Mouse (Mus musculus): Measurements from ENCODE around the gene Tekt3.

Gene Tekt3

DNA sequence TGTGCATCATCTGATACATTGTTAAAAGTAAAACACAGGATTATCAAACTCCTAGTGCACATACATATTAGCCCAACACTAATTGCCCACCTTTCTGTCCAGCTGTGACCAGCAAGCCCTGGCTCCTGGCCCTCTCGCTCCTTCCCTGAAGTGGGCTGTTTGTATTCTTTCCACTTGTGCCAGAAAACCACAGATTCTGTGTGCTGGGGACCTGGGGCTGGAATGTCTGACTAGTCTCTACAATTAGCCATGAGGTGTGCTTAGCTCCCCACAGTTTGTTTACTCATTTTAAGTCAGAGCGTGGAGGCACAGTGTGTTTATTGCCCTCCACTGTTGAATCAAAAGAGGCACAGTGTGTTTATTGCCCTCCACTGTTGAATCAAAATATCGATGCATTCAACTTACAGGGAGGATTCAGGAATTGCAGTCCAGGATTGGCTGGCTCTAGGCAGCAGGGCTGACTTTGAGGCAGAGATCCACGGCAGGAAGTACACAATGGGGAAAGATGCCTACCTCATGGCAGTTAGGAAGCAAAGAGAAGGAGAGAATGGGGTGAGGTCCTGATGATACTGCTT lies 61.4 kb downstream of the Tekt3 start:
- no peak for DNase-seq (ENCODE audit: inconsistent age in 2 of 2, low spot score in 1 of 2)

DNA sequence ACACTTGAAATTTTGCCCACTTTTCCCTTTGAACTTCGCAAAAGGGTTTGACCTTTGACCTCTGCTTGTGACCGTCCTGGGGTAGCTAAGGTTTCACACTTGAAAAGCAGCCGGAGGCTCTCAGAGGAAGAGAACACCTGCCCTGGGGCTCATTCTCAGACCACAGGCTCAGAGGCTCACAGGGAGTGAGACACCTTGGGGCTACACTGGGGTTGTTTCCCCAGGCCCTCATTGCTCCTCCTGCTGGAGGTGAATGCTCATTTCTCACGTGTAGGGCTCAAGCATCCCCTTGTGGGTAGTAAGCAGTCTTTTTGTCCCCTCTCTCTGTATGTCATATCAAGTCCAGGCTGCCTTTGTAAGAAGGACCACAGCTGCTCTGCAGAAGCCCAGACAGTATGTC lies 62.9 kb downstream of the Tekt3 start:
- DNase-seq (ENCODE audit: inconsistent age in 2 of 2, low spot score in 1 of 2), result no peak

DNA sequence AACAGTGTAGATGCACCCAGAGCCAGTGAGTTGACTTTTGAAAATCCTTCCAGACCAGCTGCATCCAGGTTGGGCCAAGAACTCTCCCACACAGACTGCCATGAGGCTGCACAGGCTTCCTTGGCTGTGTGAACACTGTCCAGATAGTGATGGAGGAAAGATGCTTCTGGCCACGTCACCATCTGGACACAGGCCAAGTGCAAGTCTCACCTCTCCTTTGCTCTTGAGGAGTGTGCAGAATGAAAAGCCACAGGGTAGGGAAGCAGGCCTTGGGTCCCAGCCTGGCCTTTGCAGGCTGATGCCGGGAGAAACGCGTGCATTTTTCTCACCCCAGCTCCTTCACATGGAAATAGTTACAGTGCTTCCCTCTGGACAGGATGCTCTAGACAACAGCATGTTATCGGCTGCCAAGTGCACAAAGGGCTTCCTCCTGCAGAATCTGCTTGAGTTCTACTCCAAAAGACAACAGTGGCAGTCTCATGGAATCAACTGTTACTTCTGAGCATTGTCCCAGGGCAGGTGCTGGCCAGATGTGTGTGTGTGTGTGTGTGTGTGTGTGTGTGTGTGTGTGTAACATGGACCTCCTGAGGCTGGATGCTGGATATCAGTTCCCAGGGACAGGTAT lies 64.5 kb downstream of the Tekt3 start:
- peak in 1 of 2 experiments; percentile 42 for DNase-seq (ENCODE audit: inconsistent age in 2 of 2, low spot score in 1 of 2)

DNA sequence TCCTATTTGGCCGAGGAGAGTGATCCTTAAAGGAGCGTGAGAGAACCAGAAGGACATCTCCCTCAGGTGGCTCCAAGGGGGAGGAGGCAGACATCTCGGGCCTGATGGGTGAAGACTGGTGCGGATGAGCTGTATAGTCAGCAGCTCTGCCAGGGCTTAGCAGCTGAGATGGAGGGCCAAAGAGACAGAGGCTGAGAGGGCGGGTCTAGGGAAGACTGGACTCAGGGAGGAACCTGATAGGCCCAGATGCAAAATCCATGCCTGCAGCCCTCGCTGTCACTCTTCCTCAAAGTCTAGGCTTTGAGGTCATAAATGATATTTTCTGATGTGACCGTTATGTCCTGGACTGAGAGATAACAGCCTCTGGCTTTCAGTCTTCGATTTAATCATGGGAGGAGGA lies 65.5 kb downstream of the Tekt3 start:
- DNase-seq (ENCODE audit: inconsistent age in 2 of 2, low spot score in 1 of 2), result no peak

DNA sequence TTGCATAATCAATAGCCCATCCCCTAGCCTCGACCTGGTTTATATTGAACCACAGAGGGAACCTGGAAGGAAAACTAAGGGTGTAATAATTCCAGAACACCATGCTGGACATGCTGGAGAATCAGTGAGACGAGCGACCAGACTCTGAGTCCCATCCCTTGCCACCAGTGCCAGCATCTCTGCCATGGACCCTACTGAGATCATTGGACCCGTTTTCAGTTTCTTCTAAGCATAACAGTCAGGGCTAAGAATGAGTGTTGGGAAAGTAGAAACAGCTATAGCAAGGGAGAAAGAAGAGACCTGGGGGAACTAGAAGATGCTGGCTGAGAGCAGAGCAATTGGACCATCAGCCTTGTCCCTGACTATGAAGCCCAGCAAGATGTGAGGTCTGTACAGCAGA lies 66.1 kb downstream of the Tekt3 start:
- DNase-seq (ENCODE audit: inconsistent age in 2 of 2, low spot score in 1 of 2), result no peak

DNA sequence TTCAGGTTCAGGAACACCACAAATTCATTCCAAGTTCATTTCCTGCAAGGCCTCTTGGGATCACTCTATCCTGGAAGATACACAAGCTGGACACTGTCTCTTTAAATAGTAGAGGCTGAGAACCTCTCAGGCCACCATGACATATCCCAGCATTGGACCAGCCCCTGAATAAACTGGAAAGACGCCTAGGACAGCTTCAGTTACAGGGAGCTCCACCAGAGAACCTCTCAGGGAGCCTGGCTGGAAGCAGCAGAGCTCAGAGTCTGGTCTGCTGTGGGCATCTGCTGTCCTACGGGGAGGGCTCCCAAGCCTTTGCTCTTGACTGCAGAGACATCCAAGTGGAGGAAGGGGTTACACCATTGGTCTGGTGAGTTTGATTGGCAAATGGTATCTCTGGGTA lies 67.3 kb downstream of the Tekt3 start, which contains the start of gene Pmp22:
TSS of gene Pmp22 (plus strand) at position 199 of the 400 bp plus-strand sequence.
- peak in 1 of 2 experiments; percentile 38 for DNase-seq (ENCODE audit: inconsistent age in 2 of 2, low spot score in 1 of 2)

DNA sequence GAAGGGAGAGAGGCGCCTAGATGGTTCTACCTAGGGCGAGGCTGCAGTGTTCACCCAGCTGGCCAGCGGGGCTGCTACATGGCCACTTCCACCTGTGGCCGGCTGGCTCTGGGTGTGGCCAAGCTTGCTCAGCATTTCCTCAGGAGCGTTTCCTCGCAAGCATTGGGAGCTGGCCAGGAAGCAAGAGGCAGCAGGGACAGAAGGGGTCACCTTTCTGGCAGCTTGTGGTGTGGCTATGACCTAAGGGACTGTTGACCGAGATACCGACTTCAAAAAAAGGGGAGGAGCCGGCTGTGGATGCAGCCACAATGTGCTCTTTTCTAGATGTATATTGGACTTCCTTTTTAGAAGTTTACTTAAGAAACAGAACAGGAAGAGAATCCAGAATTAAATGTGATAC lies 67.9 kb downstream of the Tekt3 start:
- peak in 1 of 2 experiments; percentile 60 for DNase-seq (ENCODE audit: inconsistent age in 2 of 2, low spot score in 1 of 2)

DNA sequence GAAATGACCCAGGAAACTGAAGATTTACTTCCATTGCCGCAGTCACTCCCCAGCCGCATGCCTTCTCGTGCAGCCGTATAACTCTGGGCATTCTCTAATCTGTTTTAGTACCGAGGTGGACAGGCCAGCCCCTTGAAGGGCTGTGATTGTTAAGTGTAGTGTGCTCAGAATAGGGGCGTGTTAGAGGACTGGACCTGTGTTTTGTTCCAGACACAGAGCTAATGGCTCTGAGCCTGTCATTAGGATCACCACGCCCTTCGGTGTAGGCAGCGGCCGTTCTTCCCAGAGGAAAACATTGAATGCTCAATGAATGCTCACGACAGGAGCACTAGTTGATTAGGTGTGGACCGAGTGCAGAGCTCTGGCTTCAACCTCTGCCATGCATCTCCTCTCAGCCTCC lies 68.4 kb downstream of the Tekt3 start:
- DNase-seq (ENCODE audit: inconsistent age in 2 of 2, low spot score in 1 of 2), result no peak

DNA sequence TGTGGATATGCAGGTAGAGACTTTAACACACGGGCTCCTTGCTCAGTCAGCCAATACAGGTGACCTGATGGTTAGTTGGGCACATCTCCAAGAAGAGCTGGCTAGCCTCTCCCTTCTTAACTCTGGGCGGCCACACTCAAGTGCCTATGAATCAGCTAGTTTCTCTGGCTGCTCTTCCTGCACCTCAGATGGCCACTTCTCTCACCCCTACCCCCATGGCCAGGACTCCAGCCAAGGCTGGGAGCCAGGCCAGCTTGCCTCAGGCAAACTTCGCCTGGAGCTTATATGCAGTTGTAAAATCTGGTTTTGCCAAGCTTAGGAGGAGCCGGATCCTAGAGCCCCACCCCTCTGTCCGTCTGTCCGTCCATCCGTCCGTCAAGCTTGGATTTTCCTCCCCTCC lies 69.0 kb downstream of the Tekt3 start:
- DNase-seq (ENCODE audit: inconsistent age in 2 of 2, low spot score in 1 of 2), result peak; percentile 72 to 91

DNA sequence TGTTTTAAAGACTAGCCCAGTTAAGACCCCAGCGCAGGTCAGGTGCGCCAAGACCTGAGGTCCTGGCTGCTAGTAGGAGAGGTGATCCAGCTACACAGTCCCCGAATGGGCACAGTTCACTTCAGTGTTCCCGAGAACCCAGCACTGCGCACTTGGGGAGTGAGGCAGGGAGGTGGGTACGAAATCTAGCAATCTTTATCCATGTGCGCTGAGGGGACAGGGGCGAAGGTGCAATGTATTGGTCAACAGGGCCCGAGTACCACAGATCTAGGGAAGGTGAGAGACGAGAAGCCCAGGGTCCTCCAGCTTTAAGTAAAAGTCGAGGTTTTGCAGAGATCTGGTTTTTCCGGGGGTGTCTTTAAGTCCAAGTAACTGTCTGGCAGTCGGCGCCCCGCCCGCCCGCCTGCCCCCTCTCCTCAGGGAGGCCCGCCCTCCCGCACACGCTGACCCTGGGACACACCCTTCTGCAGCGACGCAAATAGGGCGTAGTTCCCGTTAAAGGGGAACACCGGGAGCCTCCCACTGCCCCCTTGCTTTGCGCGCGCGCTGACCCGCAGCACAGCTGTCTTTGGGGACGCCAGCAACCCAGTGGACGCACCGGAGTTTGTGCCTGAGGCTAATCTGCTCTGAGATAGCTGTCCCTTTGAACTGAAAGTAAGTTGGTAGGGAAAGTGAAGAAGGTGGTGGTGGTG lies 69.7 kb downstream of the Tekt3 start:
- DNase-seq (ENCODE audit: inconsistent age in 2 of 2, low spot score in 1 of 2), result peak; percentile 83 to 92

DNA sequence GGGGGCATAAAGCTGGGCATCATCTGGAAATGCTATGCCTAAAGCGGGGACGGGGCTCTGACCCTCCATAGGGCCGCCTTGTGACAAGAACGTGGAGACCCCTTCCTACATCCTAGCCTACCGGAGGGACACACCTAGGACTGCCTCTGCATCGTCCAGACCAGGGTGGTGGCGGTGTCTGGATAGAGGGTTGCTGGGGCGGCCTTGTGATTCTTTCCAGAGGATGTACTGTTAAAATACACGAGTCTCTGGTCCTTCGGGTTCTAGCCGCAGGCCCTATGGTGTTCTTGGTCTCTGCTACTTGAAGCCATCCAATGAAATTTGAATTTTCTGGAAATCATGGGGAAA lies 70.2 kb downstream of the Tekt3 start:
- no peak for DNase-seq (ENCODE audit: inconsistent age in 2 of 2, low spot score in 1 of 2)

DNA sequence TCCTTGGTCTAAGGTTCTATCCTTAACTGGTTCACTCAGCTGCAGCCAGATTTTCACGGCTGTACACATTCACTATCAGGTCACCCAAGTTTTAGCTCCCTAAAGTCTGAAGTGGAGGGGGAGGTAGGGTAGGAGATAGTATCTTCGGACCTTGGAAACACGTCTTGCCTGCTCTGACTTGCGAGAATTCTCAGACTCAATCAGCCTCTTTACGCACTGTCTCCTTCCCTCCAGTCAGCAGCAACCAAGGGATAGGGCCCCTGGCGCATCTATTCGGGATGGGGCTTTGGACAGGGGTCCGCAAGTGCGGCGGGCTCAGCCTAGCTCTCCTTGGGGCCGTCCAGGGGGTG lies 70.7 kb downstream of the Tekt3 start:
- no peak for DNase-seq (ENCODE audit: inconsistent age in 2 of 2, low spot score in 1 of 2)

DNA sequence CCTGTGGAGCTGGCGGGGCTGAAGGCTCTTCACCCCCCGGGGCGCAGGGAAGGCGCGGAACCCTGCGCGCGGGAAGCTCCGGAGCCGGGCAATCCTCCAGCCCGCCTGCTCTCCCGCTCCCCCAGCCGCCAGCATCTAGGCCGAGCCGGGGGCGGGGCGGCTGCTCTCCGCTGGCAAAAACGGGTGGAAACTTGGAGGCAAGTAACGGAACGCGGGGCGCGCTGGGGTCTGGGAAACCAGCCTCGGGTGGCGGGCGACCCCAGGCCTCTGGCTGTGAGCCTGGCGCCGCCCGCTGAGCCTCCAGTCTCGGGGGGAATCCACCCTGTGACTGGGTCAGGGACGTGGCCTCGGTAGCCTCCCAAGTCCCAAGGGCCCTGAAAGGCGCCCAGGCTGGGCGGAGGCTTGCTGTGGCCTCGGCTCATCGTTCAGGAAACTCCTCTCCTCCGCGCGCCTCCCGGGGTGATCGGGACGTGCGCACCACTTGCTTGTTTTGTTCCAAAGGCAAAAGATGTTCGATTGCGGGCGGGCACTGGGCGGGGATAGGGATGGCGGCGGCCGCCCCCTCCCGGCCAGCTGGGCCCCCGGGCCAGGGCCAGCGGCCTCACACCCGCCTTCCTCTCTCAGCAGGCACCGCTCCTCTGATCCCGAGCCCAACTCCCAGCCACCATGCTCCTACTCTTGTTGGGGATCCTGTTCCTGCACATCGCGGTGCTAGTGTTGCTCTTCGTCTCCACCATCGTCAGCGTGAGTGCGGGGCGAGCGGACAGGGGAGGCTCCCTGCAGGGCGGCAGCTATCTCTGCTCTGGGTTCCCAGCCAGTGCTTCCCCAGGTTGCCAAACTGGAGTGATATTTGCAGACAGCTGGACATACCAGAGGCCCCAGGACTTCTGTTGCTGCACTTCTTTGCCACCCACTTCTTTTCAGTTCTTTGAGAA lies 71.3 kb downstream of the Tekt3 start:
- DNase-seq (ENCODE audit: inconsistent age in 2 of 2, low spot score in 1 of 2), result peak; percentile 89 to 97

DNA sequence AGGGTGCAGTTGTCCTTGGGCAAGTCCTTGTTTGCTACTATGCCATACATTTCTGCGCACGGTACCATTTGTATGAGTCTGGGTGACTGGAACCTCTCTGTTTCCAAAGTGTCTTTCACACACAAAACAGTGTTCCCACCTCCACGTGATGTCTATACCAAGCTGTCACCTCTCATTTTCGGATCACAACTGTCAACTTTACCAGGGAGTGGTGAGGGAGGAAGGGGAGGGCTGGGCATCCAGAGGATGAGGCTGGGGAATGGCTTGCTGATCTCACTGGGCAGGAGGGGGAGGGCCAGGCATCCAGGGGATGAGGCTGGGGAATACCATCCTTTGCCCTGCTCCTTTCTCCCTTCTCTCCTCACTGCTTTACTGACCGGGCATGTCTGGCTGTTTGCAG lies 72.6 kb downstream of the Tekt3 start:
- DNase-seq (ENCODE audit: inconsistent age in 2 of 2, low spot score in 1 of 2), result peak in 1 of 2 experiments; percentile 37

DNA sequence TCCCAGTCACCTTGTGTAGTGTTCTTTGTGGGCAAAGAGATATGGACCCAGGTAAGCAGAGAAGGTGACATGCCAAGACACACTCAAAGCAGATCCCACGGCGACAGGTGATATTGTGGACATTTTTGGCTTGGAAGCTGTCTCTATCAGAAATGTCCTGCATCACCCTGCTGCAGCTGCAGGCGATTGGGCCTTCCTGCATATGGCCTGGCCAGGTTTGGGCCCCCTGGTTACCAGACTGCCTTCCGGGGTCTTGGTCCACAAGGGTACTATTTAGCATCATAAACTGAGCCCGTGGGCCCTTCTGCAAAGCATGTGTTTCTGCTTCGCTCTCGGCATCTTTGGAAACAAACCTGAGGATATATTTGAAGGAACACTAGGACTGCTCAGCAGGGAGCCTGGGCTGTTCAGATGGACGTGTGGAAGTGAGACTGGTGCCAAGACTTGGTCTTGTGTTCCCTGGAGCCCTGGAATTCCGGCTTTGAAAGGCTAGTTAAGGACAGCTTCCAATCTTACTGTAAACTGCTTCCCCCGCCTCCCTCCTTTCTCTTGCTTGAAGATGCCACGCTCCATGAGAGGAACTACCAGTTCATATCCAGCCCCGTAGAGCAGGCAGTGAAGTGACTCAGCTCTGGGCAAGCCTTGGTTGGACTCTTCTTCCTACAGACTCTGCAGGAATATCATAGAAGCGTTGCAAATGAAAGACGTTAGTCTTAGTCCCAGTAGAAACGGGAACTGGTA lies 73.5 kb downstream of the Tekt3 start:
- no peak for DNase-seq (ENCODE audit: inconsistent age in 2 of 2, low spot score in 1 of 2)

DNA sequence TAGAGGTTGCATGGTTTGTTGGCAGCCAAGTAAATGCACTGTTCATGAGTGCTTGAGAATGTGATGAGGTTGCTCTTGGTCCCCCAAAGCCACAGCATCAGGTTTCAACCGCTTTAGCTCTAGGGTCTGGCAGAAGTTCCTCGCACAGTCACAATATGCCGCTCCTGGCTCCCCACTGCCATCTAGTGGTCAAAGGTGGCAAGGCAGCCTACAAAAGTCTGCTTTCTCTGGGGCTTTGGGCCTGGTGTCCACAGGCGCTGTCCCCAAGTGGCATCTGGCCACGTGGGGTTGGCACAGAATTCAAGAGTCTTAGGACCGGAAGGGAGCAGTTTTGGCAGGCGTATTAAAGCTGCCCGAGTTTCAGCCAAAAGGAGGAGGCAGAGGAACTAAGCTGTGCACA lies 74.2 kb downstream of the Tekt3 start:
- peak; percentile 93 to 99 for DNase-seq (ENCODE audit: inconsistent age in 2 of 2, low spot score in 1 of 2)

DNA sequence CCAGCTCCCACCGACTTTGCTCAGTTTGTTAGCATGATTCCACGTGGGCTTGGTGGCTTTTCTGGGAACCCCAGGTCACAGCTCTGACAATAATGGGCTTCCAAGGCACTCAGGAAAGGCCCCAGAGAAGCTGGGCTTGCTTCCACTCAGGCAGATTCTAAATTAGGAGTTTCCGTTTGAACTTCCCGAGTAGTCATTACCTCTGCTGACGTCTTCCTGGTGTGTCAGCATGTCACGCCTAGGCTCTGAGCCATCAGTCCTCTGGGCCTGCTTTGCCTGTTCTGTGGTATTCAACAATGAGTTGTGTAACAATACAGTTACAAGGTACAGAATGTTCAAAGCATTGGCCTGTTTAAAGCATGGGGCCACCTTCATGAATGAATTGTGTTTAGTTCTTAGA lies 74.8 kb downstream of the Tekt3 start:
- peak; percentile 82 to 91 for DNase-seq (ENCODE audit: inconsistent age in 2 of 2, low spot score in 1 of 2)

DNA sequence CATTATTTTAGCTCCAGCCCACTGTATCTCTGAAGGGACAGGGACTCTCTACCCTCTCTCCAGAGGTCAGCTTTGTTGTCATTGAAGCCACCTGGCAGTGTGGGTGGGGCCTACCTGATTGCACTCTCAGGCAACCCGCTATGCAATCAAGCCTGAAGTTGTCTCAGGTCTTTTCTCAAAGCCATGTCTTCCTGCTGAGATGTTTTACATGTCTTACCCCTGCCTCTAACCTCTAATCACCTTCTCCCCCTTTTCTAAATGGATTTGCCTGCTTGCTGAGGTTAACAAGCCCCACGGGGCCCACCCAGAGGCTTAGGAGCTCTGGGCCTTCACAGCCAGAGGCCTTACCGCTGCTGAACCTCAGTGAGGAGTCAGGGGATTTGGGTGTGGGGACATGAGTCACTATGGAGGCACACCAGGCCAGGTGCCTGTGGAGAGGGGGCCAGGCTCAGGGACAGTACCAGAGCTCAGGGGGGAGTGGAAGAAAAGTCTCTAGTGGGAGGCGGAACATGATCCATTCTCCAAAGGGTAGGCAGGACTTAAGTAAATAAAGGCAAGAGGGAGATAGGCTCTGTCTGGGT lies 75.5 kb downstream of the Tekt3 start:
- DNase-seq (ENCODE audit: inconsistent age in 2 of 2, low spot score in 1 of 2), result peak in 1 of 2 experiments; percentile 39

DNA sequence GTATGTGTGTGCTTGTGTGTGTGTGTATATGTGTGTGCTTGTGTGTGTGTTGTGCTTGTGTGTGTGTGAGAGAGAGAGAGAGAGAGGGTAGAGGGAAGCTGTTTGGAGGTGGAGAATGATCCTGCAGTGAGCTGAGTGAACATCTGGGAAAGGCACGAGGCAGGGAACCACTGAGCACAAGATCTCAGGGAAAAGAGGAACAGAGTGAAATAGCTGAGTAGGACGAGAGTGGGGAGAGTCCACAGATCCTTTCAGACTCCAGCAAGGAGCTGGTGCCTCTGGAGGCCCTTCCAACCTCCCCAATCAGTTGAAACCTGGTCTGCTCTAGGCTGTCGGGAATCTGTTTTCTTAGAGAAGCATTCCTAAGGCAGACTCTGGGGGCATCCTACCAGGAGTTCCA lies 77.3 kb downstream of the Tekt3 start:
- DNase-seq (ENCODE audit: inconsistent age in 2 of 2, low spot score in 1 of 2), result peak in 1 of 2 experiments; percentile 24

DNA sequence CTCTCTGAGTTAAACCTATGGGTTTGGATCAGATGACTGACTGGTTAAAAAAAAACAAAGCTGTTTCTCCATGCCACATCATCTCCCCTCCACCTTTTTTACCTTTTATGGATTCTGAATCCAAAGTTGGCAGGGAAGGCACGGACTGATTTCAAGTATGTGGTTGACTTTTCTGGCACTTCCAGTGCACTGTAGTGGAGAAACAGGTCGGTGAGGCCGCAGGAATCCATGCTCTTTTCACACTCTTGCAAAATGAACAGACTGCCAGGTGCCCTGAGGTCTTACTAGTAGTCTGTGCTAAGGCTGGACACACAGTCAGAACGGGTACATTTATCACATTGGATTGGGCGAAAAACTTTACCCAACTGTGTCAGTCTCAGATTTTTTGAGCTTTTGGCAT lies 80.9 kb downstream of the Tekt3 start:
- peak in 1 of 2 experiments; percentile 41 for DNase-seq (ENCODE audit: inconsistent age in 2 of 2, low spot score in 1 of 2)
